Mouse (Mus musculus) heart, adult 9 months (tissue): ENCODE results near the gene Fgfr2.
"Not testable (repeated sequence)": the region's sequence is repeated elsewhere in the genome, so short reads cannot be mapped to it uniquely, and the experiment has no call there.

Experiments used
- DNase-seq, 2 experiments: peaks; one replicate each; pipeline ENCODE4 v3.0.0; 2022; ENCODE audit warnings: low spot score in 2 of 2

Gene Fgfr2

GRCm38 (mm10) chr7:133120221-133120751 lies 2.9 kb downstream of the Fgfr2 start:
- no peak for DNase-seq

- no peak for DNase-seq
These were observed 5.3 kb downstream of the Fgfr2 start for GRCm38 (mm10) chr7:133117815-133118214.

- DNase-seq: no peak
These were observed 6.6 kb downstream of the Fgfr2 start for GRCm38 (mm10) chr7:133116542-133116941.

- no peak for DNase-seq
These were observed 7.3 kb downstream of the Fgfr2 start for GRCm38 (mm10) chr7:133115886-133116285.

- DNase-seq: peak in 1 of 2 experiments; percentile 46
These were observed 8.2 kb downstream of the Fgfr2 start for GRCm38 (mm10) chr7:133114847-133115470.

GRCm38 (mm10) chr7:133113185-133113895 lies 9.8 kb downstream of the Fgfr2 start:
- DNase-seq: no peak

- DNase-seq: no peak
These were observed 10.8 kb downstream of the Fgfr2 start for GRCm38 (mm10) chr7:133112351-133112831.

GRCm38 (mm10) chr7:133109442-133109841 lies 13.7 kb downstream of the Fgfr2 start:
- no peak for DNase-seq

- no peak for DNase-seq
These were observed 14.5 kb downstream of the Fgfr2 start for GRCm38 (mm10) chr7:133108695-133109094.

GRCm38 (mm10) chr7:133102578-133102977 lies 20.6 kb downstream of the Fgfr2 start:
- DNase-seq: no peak

- DNase-seq: no peak
These were observed 22.1 kb downstream of the Fgfr2 start for GRCm38 (mm10) chr7:133101070-133101469.

GRCm38 (mm10) chr7:133100178-133100577 lies 23.0 kb downstream of the Fgfr2 start:
- DNase-seq: no peak

- peak; percentile 52 to 71 for DNase-seq
These were observed 23.9 kb downstream of the Fgfr2 start for GRCm38 (mm10) chr7:133099266-133099665.

- peak in 1 of 2 experiments; percentile 39 for DNase-seq
These were observed 24.9 kb downstream of the Fgfr2 start for GRCm38 (mm10) chr7:133098118-133098793.

GRCm38 (mm10) chr7:133095610-133096009 lies 27.5 kb downstream of the Fgfr2 start:
- not testable (repeated sequence) for DNase-seq

GRCm38 (mm10) chr7:133094711-133095495 lies 28.2 kb downstream of the Fgfr2 start:
- DNase-seq: no peak

GRCm38 (mm10) chr7:133094161-133094560 lies 29.0 kb downstream of the Fgfr2 start:
- no peak for DNase-seq

GRCm38 (mm10) chr7:133093731-133094130 lies 29.4 kb downstream of the Fgfr2 start:
- peak; percentile 22 to 52 for DNase-seq

GRCm38 (mm10) chr7:133090641-133091040 lies 32.5 kb downstream of the Fgfr2 start:
- DNase-seq: no peak

- DNase-seq: no peak
These were observed 33.4 kb downstream of the Fgfr2 start for GRCm38 (mm10) chr7:133089621-133090260.

- peak; percentile 61 to 62 for DNase-seq
These were observed 34.3 kb downstream of the Fgfr2 start for GRCm38 (mm10) chr7:133088830-133089261.
